Mouse (Mus musculus) forebrain, embryonic 11.5 days (tissue): ENCODE results near the gene Mrpl42. TPM values are rescaled to one million over a fixed set of nuclear protein-coding genes. Genes with fewer than 3 reads are reported as not detected.

Source experiments
- ATAC-seq: fragments of 200-750 bp; cut with Nextera tagmentation; replicated peaks from 2 replicates; pipeline ENCODE4 v1.8.0; 2017; ENCODE audit warnings: moderate TSS enrichment; ENCODE audit not compliant: low FRiP score
- DNase-seq: peaks from one replicate; pipeline ENCODE4 v3.0.0-alpha.2; 2017; ENCODE audit warnings: low spot score
- H3K27ac ChIP-seq: fragments of 300-500 bp; sonication (generic); 2 replicates; pipeline ENCODE4 v1.5.1; 2014; ENCODE audit warnings: low read depth, low read length
- H3K27me3 ChIP-seq: fragments of 300-500 bp; sonication (generic); 2 replicates; pipeline ENCODE4 v1.6.1; 2014; ENCODE audit warnings: mild to moderate bottlenecking, low read length, mixed read lengths; ENCODE audit not compliant: control insufficient read depth, insufficient read depth
- H3K36me3 ChIP-seq: fragments of 300-500 bp; sonication (generic); 2 replicates; pipeline ENCODE4 v1.6.1; 2014; ENCODE audit warnings: mild to moderate bottlenecking, low read length, moderate library complexity, mixed read lengths; ENCODE audit not compliant: control insufficient read depth, insufficient read depth
- H3K4me1 ChIP-seq: fragments of 300-500 bp; sonication (generic); replicated peaks from 2 replicates; pipeline ENCODE4 v1.6.1; 2014; ENCODE audit warnings: low read length, mixed read lengths; ENCODE audit not compliant: control insufficient read depth, insufficient read depth
- H3K4me2 ChIP-seq: fragments of 300-500 bp; sonication (generic); 2 replicates; pipeline ENCODE4 v1.6.1; 2014; ENCODE audit warnings: low read depth, mild to moderate bottlenecking, low read length, moderate library complexity, mixed read lengths; ENCODE audit not compliant: severe bottlenecking
- H3K4me3 ChIP-seq: fragments of 300-500 bp; sonication (generic); 2 replicates; pipeline ENCODE4 v1.5.1; 2014; ENCODE audit warnings: low read depth, low read length
- H3K9ac ChIP-seq: fragments of 300-500 bp; sonication (generic); 2 replicates; pipeline ENCODE4 v1.6.1; 2014; ENCODE audit warnings: low read length
- H3K9me3 ChIP-seq: fragments of 300-500 bp; sonication (generic); 2 replicates; pipeline ENCODE4 v1.6.1; 2016; ENCODE audit warnings: low read length, mixed read lengths; ENCODE audit not compliant: control insufficient read depth
- WGBS: fragments of 180-500 bp; shearing (Covaris S2); extraction: QIAGEN DNeasy Blood & Tissue Kit; methylation state at CpG from one replicate; pipeline ENCODE4 v1.1.7; 2014; 5-methylcytosine and 5-hydroxymethylcytosine counted together
- polyA plus RNA-seq: library from polyadenylated mRNA; unstranded; fragments of >200 nt; fragmentation: Nextera tagmentation; extraction: Ambion mirVana; gene quantifications from 2 replicates; pipeline ENCODE4 v1.2.1, GENCODE M21; 2014

The Mrpl42 gene
- polyA plus RNA-seq, 1 experiment from 2014 or later: 345 TPM

DNA sequence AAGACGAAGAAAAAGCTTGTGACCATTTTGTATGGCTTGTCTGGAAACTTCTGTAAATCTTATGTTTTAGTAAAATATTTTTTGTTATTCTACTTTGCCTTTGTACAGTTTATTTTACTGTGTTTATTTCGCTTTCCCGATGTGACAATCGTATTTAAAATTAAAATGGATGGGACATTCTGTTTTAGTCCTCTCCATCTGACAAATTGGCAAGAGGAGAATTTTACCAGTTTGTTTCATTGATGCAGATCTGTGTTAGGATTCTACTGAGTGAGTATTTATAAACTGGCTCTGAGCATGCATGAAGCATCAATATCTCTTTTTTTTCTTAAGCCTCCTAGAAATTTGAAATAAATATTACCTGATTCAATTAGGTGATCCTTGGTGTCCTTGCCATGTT is 41.2 kb upstream of the Mrpl42 start:
- DNase-seq: no peak
- no peaks in the 10 kb centered on the region for H3K4me1 ChIP-seq
- ATAC-seq: no peak
- no peaks in the 10 kb centered on the region; the same call in none of the 2 replicates for H3K36me3 ChIP-seq
- 93% methylated on average over 4 of the region's 4 CpGs for WGBS
- H3K9ac ChIP-seq: no peak overlapping the region
- no peak overlapping the region for H3K27ac ChIP-seq
- no peaks in the 10 kb centered on the region for H3K9me3 ChIP-seq
- H3K4me2 ChIP-seq: no peak overlapping the region
- no peak overlapping the region for H3K4me3 ChIP-seq
- no peaks in the 10 kb centered on the region for H3K27me3 ChIP-seq

DNA sequence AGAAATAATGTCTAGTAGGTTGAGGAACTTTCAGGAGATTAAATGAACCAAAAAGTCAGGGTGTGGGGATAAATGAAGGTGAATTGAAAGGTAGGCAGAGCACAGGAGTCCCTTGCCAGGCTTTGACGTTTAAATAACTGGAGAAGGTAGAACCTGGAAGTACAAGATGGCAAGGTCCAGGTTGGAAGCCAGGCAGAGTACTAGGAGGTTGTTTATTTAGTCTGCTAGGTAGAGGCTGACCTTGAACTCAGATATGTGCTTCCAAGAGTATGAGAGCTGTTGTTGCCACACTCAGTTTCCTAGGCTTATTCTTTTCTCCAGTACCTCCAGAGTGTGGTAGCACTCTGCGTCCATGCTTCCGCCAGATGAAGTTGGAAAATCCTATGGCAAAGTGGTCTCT is 38.1 kb upstream of the Mrpl42 start:
- H3K4me3 ChIP-seq: no peak overlapping the region
- DNase-seq (no peak), ATAC-seq (no peak)
- WGBS: 89% methylated on average over 3 of the region's 3 CpGs
- H3K4me1 ChIP-seq: no peaks in the 10 kb centered on the region
- H3K36me3 ChIP-seq: no peaks in the 10 kb centered on the region; the same call in none of the 2 replicates
- H3K4me2 ChIP-seq: no peak overlapping the region
- H3K27ac ChIP-seq: no peak overlapping the region
- H3K9ac ChIP-seq: no peak overlapping the region
- H3K27me3 ChIP-seq: no peaks in the 10 kb centered on the region
- no peaks in the 10 kb centered on the region for H3K9me3 ChIP-seq

DNA sequence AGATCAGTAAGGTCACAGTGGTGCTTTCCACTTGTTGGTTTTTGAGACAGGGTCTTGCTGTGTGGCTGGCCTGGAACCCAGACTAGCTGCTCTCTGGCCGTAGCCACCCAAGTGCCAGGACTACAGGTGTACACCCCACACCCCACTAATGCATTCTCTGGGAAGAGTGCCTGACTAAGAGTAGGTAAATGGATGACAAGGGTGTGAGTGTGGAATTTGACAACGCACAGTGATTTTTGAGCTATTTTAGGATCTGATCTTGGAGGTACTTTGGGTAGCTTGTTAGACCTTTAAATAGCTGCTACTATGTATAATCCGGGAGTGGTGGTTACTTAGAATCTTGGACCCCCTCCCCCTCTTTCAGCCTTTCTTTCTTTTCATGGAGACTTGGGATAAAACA is 37.5 kb upstream of the Mrpl42 start:
- H3K27ac ChIP-seq: no peak overlapping the region
- H3K9me3 ChIP-seq: no peaks in the 10 kb centered on the region
- WGBS: 90% methylated on average over 3 of the region's 3 CpGs
- no peak overlapping the region for H3K4me3 ChIP-seq
- no peaks in the 10 kb centered on the region; the same call in none of the 2 replicates for H3K36me3 ChIP-seq
- H3K4me2 ChIP-seq: no peak overlapping the region
- no peak overlapping the region for H3K9ac ChIP-seq
- ATAC-seq: no peak
- no peaks in the 10 kb centered on the region for H3K27me3 ChIP-seq
- H3K4me1 ChIP-seq: no peaks in the 10 kb centered on the region
- DNase-seq: no peak

DNA sequence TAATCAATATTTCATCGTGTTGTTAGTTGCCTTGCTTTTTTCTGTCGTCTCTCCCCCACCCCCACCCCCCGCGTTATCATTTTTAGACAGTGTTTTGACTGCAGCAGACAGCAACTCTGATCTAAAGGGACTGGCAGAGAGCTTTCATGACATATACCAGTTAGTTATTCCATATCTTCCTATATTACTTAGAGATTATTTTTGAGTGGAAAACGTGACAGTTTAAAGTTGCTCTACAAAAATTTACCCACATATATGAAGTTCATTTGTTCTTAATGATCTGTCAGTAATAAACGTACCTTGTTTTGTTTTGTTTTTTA is 34.4 kb upstream of the Mrpl42 start:
- H3K4me2 ChIP-seq: no peak overlapping the region
- H3K4me1 ChIP-seq: no peaks in the 10 kb centered on the region
- H3K27me3 ChIP-seq: no peaks in the 10 kb centered on the region
- DNase-seq (no peak), ATAC-seq (no peak)
- H3K4me3 ChIP-seq: no peak overlapping the region
- no peaks in the 10 kb centered on the region for H3K9me3 ChIP-seq
- 85% methylated on average over 6 of the region's 6 CpGs for WGBS
- H3K27ac ChIP-seq: no peak overlapping the region
- H3K36me3 ChIP-seq: no peaks in the 10 kb centered on the region
- no peak overlapping the region for H3K9ac ChIP-seq

DNA sequence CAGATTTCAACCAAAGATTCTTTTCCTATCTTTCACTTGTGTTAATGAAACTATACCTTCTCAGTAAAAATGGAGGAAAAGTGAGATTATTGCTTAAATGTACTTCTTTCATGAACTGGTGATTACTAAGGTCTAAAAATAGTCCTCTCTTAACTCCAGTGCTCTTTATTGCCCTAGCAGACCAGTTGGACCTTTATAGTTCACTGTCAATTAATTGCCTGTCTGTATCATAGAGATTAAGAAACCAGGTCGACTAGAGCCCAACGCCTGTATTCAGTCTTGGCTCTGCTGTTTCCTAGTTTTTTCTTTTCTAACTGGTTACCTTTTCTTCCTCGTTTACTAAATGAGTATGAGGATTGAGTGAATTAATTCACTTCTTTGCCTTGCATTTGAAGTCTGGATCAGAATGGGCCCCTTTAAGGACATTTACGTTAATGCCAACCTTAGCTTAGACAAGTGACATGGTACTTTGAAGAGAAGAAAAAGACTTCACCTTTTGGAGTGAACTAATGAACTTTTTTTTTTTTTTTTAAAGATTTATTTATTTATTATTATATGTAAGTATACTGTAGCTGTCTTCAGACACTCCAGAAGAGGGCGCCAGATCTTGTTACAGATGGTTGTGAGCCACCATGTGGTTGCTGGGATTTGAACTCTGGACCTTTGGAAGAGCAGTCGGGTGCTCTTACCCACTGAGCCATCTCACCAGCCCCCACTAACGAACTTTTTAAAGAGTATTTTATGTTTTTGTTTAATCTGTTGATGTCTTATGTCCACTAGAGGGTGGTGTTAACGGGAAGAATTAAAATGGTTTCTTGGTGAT is 33.9 kb upstream of the Mrpl42 start:
- Histone ChIP-seq H3K9me3 (no peaks in the 10 kb centered on the region), H3K4me3 (no peak overlapping the region), H3K36me3 (no peaks in the 10 kb centered on the region), H3K4me2 (no peak overlapping the region), H3K27me3 (no peaks in the 10 kb centered on the region), H3K9ac (no peak overlapping the region), H3K4me1 (0 out of 2 replicates have a peak, but pooled peaks cover 2% of the 10 kb centered on the region), H3K27ac (no peak overlapping the region)
- ATAC-seq: no peak
- no peak for DNase-seq
- whole genome bisulfite sequencing: 86% methylated on average over 8 of the region's 8 CpGs

DNA sequence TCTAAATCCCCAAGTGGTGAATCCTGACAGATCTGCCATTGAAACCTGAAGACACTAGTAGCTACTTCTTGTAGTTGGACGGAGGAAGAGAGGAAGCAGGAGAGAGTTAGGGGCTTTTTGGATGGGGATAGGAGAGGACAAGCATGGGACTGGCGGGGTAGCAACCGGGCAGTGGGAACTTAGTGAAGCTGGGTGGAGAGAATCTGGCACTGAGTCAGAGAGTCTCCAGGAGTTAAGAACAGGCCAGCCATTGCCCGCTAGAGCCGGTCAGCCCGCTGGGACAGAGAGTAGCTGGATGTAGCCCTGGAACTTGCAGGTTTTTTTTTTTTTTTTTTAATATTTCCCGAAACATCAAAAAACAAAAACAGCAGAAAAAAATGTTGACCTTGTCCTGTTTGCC is 31.6 kb upstream of the Mrpl42 start:
- no peak overlapping the region for H3K4me3 ChIP-seq
- H3K36me3 ChIP-seq: no peaks in the 10 kb centered on the region
- WGBS: 94% methylated on average over 7 of the region's 7 CpGs
- ATAC-seq: no peak
- H3K4me2 ChIP-seq: no peak overlapping the region
- H3K27me3 ChIP-seq: no peaks in the 10 kb centered on the region
- H3K9me3 ChIP-seq: no peaks in the 10 kb centered on the region
- H3K9ac ChIP-seq: no peak overlapping the region
- H3K4me1 ChIP-seq: 0 out of 2 replicates have a peak, but pooled peaks cover 2% of the 10 kb centered on the region
- DNase-seq: no peak
- H3K27ac ChIP-seq: no peak overlapping the region

DNA sequence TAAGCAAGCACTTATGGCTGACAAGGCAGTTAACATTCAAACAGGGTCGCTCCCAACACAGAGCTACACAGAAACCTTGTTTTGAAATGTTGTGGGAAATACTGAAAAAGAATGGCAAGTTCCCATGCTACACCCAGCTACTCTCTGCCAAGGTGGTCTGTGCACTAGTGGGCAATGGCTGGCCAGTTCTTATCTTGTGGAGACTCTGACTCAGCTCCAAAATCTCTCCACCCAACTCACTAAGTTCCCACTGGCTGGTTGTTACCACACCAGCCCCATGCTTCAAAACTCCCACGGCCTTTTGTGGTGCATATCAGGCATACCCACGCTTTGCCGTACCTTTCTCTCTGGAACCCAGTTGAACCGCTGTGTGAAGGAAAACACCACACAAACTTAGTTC is 31.2 kb upstream of the Mrpl42 start:
- Histone ChIP-seq H3K4me2 (no peak overlapping the region), H3K9me3 (no peaks in the 10 kb centered on the region), H3K27me3 (no peaks in the 10 kb centered on the region), H3K4me1 (0 out of 2 replicates have a peak, but pooled peaks cover 2% of the 10 kb centered on the region), H3K9ac (no peak overlapping the region), H3K36me3 (no peaks in the 10 kb centered on the region), H3K27ac (no peak overlapping the region), H3K4me3 (no peak overlapping the region)
- ATAC-seq (no peak), DNase-seq (no peak)
- 94% methylated on average over 5 of the region's 5 CpGs for WGBS

DNA sequence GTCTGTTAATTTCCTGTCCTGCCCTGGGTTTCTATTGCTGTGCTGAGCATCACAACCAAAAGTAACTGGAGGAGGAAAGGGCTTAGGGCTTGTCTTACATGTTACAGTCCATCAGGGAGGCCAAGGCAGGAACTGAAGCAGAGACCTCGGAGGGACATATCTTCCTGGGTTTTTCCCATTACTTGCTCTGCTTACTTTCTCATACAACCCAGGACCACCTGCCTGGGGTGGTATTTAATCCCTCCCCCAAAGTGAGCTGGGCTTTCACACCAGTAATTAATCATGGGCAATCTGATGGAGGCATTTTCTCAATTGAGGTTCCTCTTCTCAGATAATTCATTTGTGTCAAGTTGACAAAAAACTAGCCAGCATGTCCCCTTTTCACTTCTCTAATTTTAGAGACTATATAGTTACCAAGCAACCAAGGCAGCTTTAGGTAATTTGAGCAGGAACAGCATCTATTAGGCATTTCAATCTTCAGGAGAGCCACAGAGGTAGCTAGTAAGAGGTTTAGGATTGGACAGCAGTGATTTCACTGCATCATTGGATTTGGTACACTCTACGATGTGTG is 28.9 kb upstream of the Mrpl42 start:
- Histone ChIP-seq H3K4me2 (no peak overlapping the region), H3K4me3 (no peak overlapping the region), H3K27me3 (no peaks in the 10 kb centered on the region), H3K36me3 (no peaks in the 10 kb centered on the region), H3K4me1 (0 out of 2 replicates have a peak, but pooled peaks cover 2% of the 10 kb centered on the region), H3K9me3 (no peaks in the 10 kb centered on the region), H3K27ac (no peak overlapping the region), H3K9ac (no peak overlapping the region)
- WGBS: 66% methylated on average over 2 of the region's 2 CpGs
- ATAC-seq: no peak
- DNase-seq: no peak
